Mouse (Mus musculus): Measurements from ENCODE around the gene Fes. TPM values are rescaled to one million over a fixed set of nuclear protein-coding genes. Genes with fewer than 3 reads are reported as not detected.
A peak's percentile ranks its signal among the peaks of the same experiment; 100 is the strongest.

Gene Fes
- polyA plus RNA-seq, 1 experiment from 2014 or later, result 8.0 TPM

GRCm38 (mm10) chr7:80374733-80375132, 13.0 kb downstream of the Fes start:
- Histone ChIP-seq H3K4me3 (ENCODE audit: low read depth, low read length) (no peak overlapping the region), H3K27ac (ENCODE audit: low read depth) (no peak overlapping the region), H3K4me2 (ENCODE audit: low read length) (no peak overlapping the region), H3K27me3 (replicated peaks; ENCODE audit: control insufficient read depth, insufficient read depth, low read length) (no peaks in the 10 kb centered on the region), H3K9me3 (ENCODE audit: control insufficient read depth, low read length) (no peaks in the 10 kb centered on the region), H3K4me1 (replicated peaks; ENCODE audit: control insufficient read depth, insufficient read depth, low read length) (peaks cover 9% of the 10 kb centered on the region), H3K9ac (ENCODE audit: low read length) (no peak overlapping the region), H3K36me3 (ENCODE audit: control insufficient read depth, insufficient read depth, low read length) (no peaks in the 10 kb centered on the region)
- WGBS, result 90% methylated on average over 3 of the region's 3 CpGs
- DNase-seq (ENCODE audit: low spot score) (no peak), ATAC-seq (replicated peaks; ENCODE audit: low FRiP score, low TSS enrichment, low read depth) (no peak)

GRCm38 (mm10) chr7:80374280-80374679, 13.5 kb downstream of the Fes start:
- Histone ChIP-seq H3K4me3 (ENCODE audit: low read depth, low read length) (no peak overlapping the region), H3K9ac (ENCODE audit: low read length) (no peak overlapping the region), H3K27ac (ENCODE audit: low read depth) (no peak overlapping the region), H3K27me3 (replicated peaks; ENCODE audit: control insufficient read depth, insufficient read depth, low read length) (no peaks in the 10 kb centered on the region), H3K36me3 (ENCODE audit: control insufficient read depth, insufficient read depth, low read length) (no peaks in the 10 kb centered on the region), H3K4me2 (ENCODE audit: low read length) (no peak overlapping the region), H3K9me3 (ENCODE audit: control insufficient read depth, low read length) (no peaks in the 10 kb centered on the region), H3K4me1 (replicated peaks; ENCODE audit: control insufficient read depth, insufficient read depth, low read length) (peaks cover 12% of the 10 kb centered on the region)
- WGBS, result 67% methylated on average over 3 of the region's 3 CpGs
- no peak for DNase-seq (ENCODE audit: low spot score)
- no peak for ATAC-seq (replicated peaks; ENCODE audit: low FRiP score, low TSS enrichment, low read depth)

- no peak for DNase-seq (ENCODE audit: low spot score)
- H3K36me3 ChIP-seq (ENCODE audit: control insufficient read depth, insufficient read depth, low read length), result no peaks in the 10 kb centered on the region
- H3K27ac ChIP-seq (ENCODE audit: low read depth), result no peak overlapping the region
- WGBS, result 84% methylated on average over 12 of the region's 12 CpGs
- H3K27me3 ChIP-seq (replicated peaks; ENCODE audit: control insufficient read depth, insufficient read depth, low read length), result no peaks in the 10 kb centered on the region
- no peaks in the 10 kb centered on the region for H3K9me3 ChIP-seq (ENCODE audit: control insufficient read depth, low read length)
- H3K4me1 ChIP-seq (replicated peaks; ENCODE audit: control insufficient read depth, insufficient read depth, low read length), result peaks cover 12% of the 10 kb centered on the region
- no peak for ATAC-seq (replicated peaks; ENCODE audit: low FRiP score, low TSS enrichment, low read depth)
- no peak overlapping the region for H3K9ac ChIP-seq (ENCODE audit: low read length)
- H3K4me3 ChIP-seq (ENCODE audit: low read depth, low read length), result no peak overlapping the region
- H3K4me2 ChIP-seq (ENCODE audit: low read length), result no peak overlapping the region
Measured at GRCm38 (mm10) chr7:80373850-80374249, 13.9 kb downstream of the Fes start.

- H3K4me2 ChIP-seq (ENCODE audit: low read length), result no peak overlapping the region
Measured at GRCm38 (mm10) chr7:80373352-80373751, 14.4 kb downstream of the Fes start.

GRCm38 (mm10) chr7:80372667-80373066, 15.1 kb downstream of the Fes start:
- Histone ChIP-seq H3K27me3 (replicated peaks; ENCODE audit: control insufficient read depth, insufficient read depth, low read length) (no peaks in the 10 kb centered on the region), H3K4me3 (ENCODE audit: low read depth, low read length) (no peak overlapping the region), H3K4me1 (replicated peaks; ENCODE audit: control insufficient read depth, insufficient read depth, low read length) (peaks cover 12% of the 10 kb centered on the region), H3K9me3 (ENCODE audit: control insufficient read depth, low read length) (no peaks in the 10 kb centered on the region), H3K27ac (ENCODE audit: low read depth) (no peak overlapping the region), H3K9ac (ENCODE audit: low read length) (no peak overlapping the region), H3K36me3 (ENCODE audit: control insufficient read depth, insufficient read depth, low read length) (peaks cover 9% of the 10 kb centered on the region), H3K4me2 (ENCODE audit: low read length) (no peak overlapping the region)
- no peak for DNase-seq (ENCODE audit: low spot score)
- whole genome bisulfite sequencing, result 52% methylated on average over 2 of the region's 2 CpGs
- no peak for ATAC-seq (replicated peaks; ENCODE audit: low FRiP score, low TSS enrichment, low read depth)

More at GRCm38 (mm10) chr7:80373352-80373751, 14.4 kb downstream of the Fes start:
- peaks cover 12% of the 10 kb centered on the region for H3K4me1 ChIP-seq (replicated peaks; ENCODE audit: control insufficient read depth, insufficient read depth, low read length)
- H3K9ac ChIP-seq (ENCODE audit: low read length), result no peak overlapping the region
- no peak overlapping the region for H3K4me3 ChIP-seq (ENCODE audit: low read depth, low read length)
- no peak overlapping the region for H3K27ac ChIP-seq (ENCODE audit: low read depth)
- no peaks in the 10 kb centered on the region for H3K9me3 ChIP-seq (ENCODE audit: control insufficient read depth, low read length)
- WGBS, result 74% methylated on average over 4 of the region's 4 CpGs
- H3K27me3 ChIP-seq (replicated peaks; ENCODE audit: control insufficient read depth, insufficient read depth, low read length), result no peaks in the 10 kb centered on the region
- ATAC-seq (replicated peaks; ENCODE audit: low FRiP score, low TSS enrichment, low read depth), result no peak
- peaks cover 2% of the 10 kb centered on the region; the same call in 1 of the 2 replicates for H3K36me3 ChIP-seq (ENCODE audit: control insufficient read depth, insufficient read depth, low read length)
- DNase-seq (ENCODE audit: low spot score), result no peak

GRCm38 (mm10) chr7:80372166-80372565, 15.6 kb downstream of the Fes start:
- Histone ChIP-seq H3K9ac (ENCODE audit: low read length) (no peak overlapping the region), H3K9me3 (ENCODE audit: control insufficient read depth, low read length) (no peaks in the 10 kb centered on the region), H3K4me1 (replicated peaks; ENCODE audit: control insufficient read depth, insufficient read depth, low read length) (peaks cover 12% of the 10 kb centered on the region), H3K36me3 (ENCODE audit: control insufficient read depth, insufficient read depth, low read length) (peaks cover 14% of the 10 kb centered on the region), H3K27ac (ENCODE audit: low read depth) (no peak overlapping the region), H3K4me2 (ENCODE audit: low read length) (no peak overlapping the region), H3K4me3 (ENCODE audit: low read depth, low read length) (no peak overlapping the region), H3K27me3 (replicated peaks; ENCODE audit: control insufficient read depth, insufficient read depth, low read length) (no peaks in the 10 kb centered on the region)
- DNase-seq (ENCODE audit: low spot score), result no peak
- 81% methylated on average over 3 of the region's 3 CpGs for WGBS
- no peak for ATAC-seq (replicated peaks; ENCODE audit: low FRiP score, low TSS enrichment, low read depth)

GRCm38 (mm10) chr7:80371041-80371751, 16.6 kb downstream of the Fes start, which contains the start of gene Man2a2:
Gene Man2a2 (minus strand): TSS chr7:80371375.
- Histone ChIP-seq H3K4me1 (replicated peaks; ENCODE audit: control insufficient read depth, insufficient read depth, low read length) (peaks cover 12% of the 10 kb centered on the region), H3K4me3 (ENCODE audit: low read depth, low read length) (peak within 1 kb of the TSS; percentile 89), H3K36me3 (ENCODE audit: control insufficient read depth, insufficient read depth, low read length) (peaks cover 24% of the 10 kb centered on the region), H3K4me2 (ENCODE audit: low read length) (peak within 1 kb of the TSS; percentile 71), H3K27me3 (replicated peaks; ENCODE audit: control insufficient read depth, insufficient read depth, low read length) (no peaks in the 10 kb centered on the region), H3K9ac (ENCODE audit: low read length) (peak within 1 kb of the TSS; percentile 80), H3K9me3 (ENCODE audit: control insufficient read depth, low read length) (no peaks in the 10 kb centered on the region), H3K27ac (ENCODE audit: low read depth) (peak within 1 kb of the TSS; percentile 80)
- DNase-seq (ENCODE audit: low spot score), result peak; percentile 80
- peak; percentile 66 for ATAC-seq (replicated peaks; ENCODE audit: low FRiP score, low TSS enrichment, low read depth)
- WGBS, result under 1% methylated on average over 65 of the region's 86 CpGs

- ATAC-seq (replicated peaks; ENCODE audit: low FRiP score, low TSS enrichment, low read depth) (peak; percentile 37), DNase-seq (ENCODE audit: low spot score) (peak; percentile 86)
- Histone ChIP-seq H3K9ac (ENCODE audit: low read length) (peak overlapping the region; percentile 80), H3K36me3 (ENCODE audit: control insufficient read depth, insufficient read depth, low read length) (peaks cover 29% of the 10 kb centered on the region), H3K4me1 (replicated peaks; ENCODE audit: control insufficient read depth, insufficient read depth, low read length) (peaks cover 12% of the 10 kb centered on the region), H3K9me3 (ENCODE audit: control insufficient read depth, low read length) (no peaks in the 10 kb centered on the region), H3K4me2 (ENCODE audit: low read length) (peak overlapping the region; percentile 71), H3K4me3 (ENCODE audit: low read depth, low read length) (peak overlapping the region; percentile 89), H3K27ac (ENCODE audit: low read depth) (peak overlapping the region; percentile 80), H3K27me3 (replicated peaks; ENCODE audit: control insufficient read depth, insufficient read depth, low read length) (no peaks in the 10 kb centered on the region)
- WGBS, result under 1% methylated on average over 31 of the region's 31 CpGs
Measured at GRCm38 (mm10) chr7:80370649-80371040, 17.1 kb downstream of the Fes start.

- H3K27ac ChIP-seq (ENCODE audit: low read depth), result peak overlapping the region; percentile 80
- H3K4me2 ChIP-seq (ENCODE audit: low read length), result peak overlapping the region; percentile 71
- no peaks in the 10 kb centered on the region for H3K27me3 ChIP-seq (replicated peaks; ENCODE audit: control insufficient read depth, insufficient read depth, low read length)
- no peak for DNase-seq (ENCODE audit: low spot score)
- no peak for ATAC-seq (replicated peaks; ENCODE audit: low FRiP score, low TSS enrichment, low read depth)
- peak overlapping the region; percentile 89 for H3K4me3 ChIP-seq (ENCODE audit: low read depth, low read length)
- peaks cover 30% of the 10 kb centered on the region for H3K36me3 ChIP-seq (ENCODE audit: control insufficient read depth, insufficient read depth, low read length)
- peaks cover 12% of the 10 kb centered on the region for H3K4me1 ChIP-seq (replicated peaks; ENCODE audit: control insufficient read depth, insufficient read depth, low read length)
- peak overlapping the region; percentile 80 for H3K9ac ChIP-seq (ENCODE audit: low read length)
- H3K9me3 ChIP-seq (ENCODE audit: control insufficient read depth, low read length), result no peaks in the 10 kb centered on the region
- 27% methylated on average over 4 of the region's 4 CpGs for WGBS
Measured at GRCm38 (mm10) chr7:80369967-80370431, 17.7 kb downstream of the Fes start.

Data from intestine, embryonic 14.5 days (tissue).